Mouse (Mus musculus) embryonic fibroblast, embryonic 13.5 days (primary cell): ENCODE results near the gene Zscan5b.

Experiments used
- CTCF ChIP-seq: IDR thresholded peaks from 2 replicates; pipeline ENCODE4 v1.5.1; 2011; ENCODE audit warnings: mild to moderate bottlenecking, control low read depth, low read length, moderate library complexity, borderline replicate concordance; ENCODE audit not compliant: insufficient read depth
- POLR2A ChIP-seq: IDR thresholded peaks from 2 replicates; pipeline ENCODE4 v1.6.1; 2011; ENCODE audit warnings: low read depth, mild to moderate bottlenecking, control low read depth, low read length, moderate library complexity

DNA sequence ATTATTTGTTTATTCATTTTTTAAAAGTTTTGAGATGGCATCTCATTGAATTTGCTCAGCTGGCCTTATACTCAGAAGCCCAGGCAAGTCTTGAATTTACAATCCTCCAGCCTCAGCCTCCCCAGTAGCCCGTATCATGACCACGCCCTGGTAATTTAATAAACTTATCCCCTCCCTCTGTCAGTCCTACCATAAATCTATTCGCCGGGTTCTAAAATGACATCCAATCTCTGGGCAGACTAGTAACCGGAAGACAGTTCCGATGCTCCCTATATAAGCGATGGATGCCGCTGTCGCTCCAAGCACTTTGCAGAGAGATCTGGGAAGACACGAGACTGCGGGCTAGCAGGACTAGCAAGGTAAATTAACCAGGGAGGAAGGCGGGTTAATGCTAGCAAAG lies at the start of gene Zscan5b:
- no peak for TF ChIP-seq POLR2A
- no peak for TF ChIP-seq CTCF
